Mouse (Mus musculus) hindbrain, embryonic 10.5 days (tissue): ENCODE measurements around the gene A530016L24Rik. TPM values are rescaled to one million over a fixed set of nuclear protein-coding genes. Genes with fewer than 3 reads are reported as not detected.

ENCODE experiments used
- DNase-seq: peaks from one replicate; pipeline ENCODE4 v3.0.0-alpha.2; 2017; ENCODE audit warnings: low spot score
- H3K27ac ChIP-seq: fragments of 300-500 bp; sonication (generic); 2 replicates; pipeline ENCODE4 v1.5.1; 2016; ENCODE audit warnings: mild to moderate bottlenecking, moderate library complexity
- H3K27me3 ChIP-seq: fragments of 300-500 bp; sonication (generic); 2 replicates; pipeline ENCODE4 v1.6.1; 2016; ENCODE audit warnings: mild to moderate bottlenecking; ENCODE audit not compliant: poor library complexity, insufficient read depth, severe bottlenecking
- H3K36me3 ChIP-seq: fragments of 300-500 bp; sonication (generic); 2 replicates; pipeline ENCODE4 v1.6.1; 2016; ENCODE audit warnings: mild to moderate bottlenecking, moderate library complexity
- H3K4me1 ChIP-seq: fragments of 300-500 bp; sonication (generic); replicated peaks from 2 replicates; pipeline ENCODE4 v1.6.1; 2016; ENCODE audit warnings: mild to moderate bottlenecking
- H3K4me3 ChIP-seq: fragments of 300-500 bp; sonication (generic); 2 replicates; pipeline ENCODE4 v1.5.1; 2016; ENCODE audit warnings: mild to moderate bottlenecking, moderate library complexity
- H3K9me3 ChIP-seq: fragments of 300-500 bp; sonication (generic); 2 replicates; pipeline ENCODE4 v1.6.1; 2016; ENCODE audit warnings: mild to moderate bottlenecking, moderate library complexity
- WGBS: fragments of 180-500 bp; shearing (Covaris S2); methylation state at CpG from one replicate; pipeline ENCODE4 v1.1.7; 2016; 5-methylcytosine and 5-hydroxymethylcytosine counted together
- polyA plus RNA-seq: library from polyadenylated mRNA; unstranded; fragments of >200 nt; fragmentation: Nextera tagmentation; extraction: Ambion mirVana; gene quantifications from 2 replicates; pipeline ENCODE4 v1.2.1, GENCODE M21; 2016

The A530016L24Rik gene
- polyA plus RNA-seq, 1 experiment from 2014 or later = not detected

- peaks cover 67% of the 10 kb centered on the region for H3K4me1 ChIP-seq
- peak overlapping the region; percentile 84 for H3K27ac ChIP-seq
- DNase-seq = peak; percentile 55
- WGBS = 29% methylated on average over 8 of the region's 8 CpGs
- no peaks in the 10 kb centered on the region for H3K9me3 ChIP-seq
- H3K4me3 ChIP-seq = peak overlapping the region; percentile 16; the same call in 1 of the 2 replicates
- no peaks in the 10 kb centered on the region for H3K36me3 ChIP-seq
- H3K27me3 ChIP-seq = peaks cover 51% of the 10 kb centered on the region
Measured at GRCm38 (mm10) chr12:112541483-112542091, 52.3 kb downstream of the A530016L24Rik start.

GRCm38 (mm10) chr12:112542257-112542919 lies 53.1 kb downstream of the A530016L24Rik start:
- peak overlapping the region; percentile 16 for H3K4me3 ChIP-seq
- DNase-seq = no peak
- H3K9me3 ChIP-seq = no peaks in the 10 kb centered on the region
- H3K36me3 ChIP-seq = no peaks in the 10 kb centered on the region
- peaks cover 65% of the 10 kb centered on the region for H3K4me1 ChIP-seq
- peaks cover 51% of the 10 kb centered on the region for H3K27me3 ChIP-seq
- H3K27ac ChIP-seq = peak overlapping the region; percentile 84
- 42% methylated on average over 13 of the region's 13 CpGs for WGBS

DNA sequence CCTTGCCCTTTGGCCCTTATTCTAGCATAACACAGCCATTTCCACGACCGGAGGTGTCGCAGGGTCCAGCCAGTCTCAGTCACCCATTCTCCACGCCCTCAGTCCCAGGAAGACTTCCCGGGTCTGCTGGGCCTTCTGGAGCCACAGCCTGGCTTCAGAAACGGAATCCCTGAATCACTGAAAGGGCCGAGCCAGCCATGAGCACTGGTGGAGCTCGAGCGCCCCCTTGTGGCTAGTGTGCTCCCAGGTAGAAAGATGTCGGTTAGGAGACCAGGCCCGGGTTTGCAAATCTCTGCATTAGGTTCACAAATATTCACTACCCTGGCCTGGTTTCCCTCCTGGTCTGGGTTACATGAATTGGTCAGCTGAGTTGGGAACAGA lies 53.7 kb downstream of the A530016L24Rik start:
- Histone ChIP-seq H3K27ac (peak overlapping the region; percentile 84), H3K9me3 (no peaks in the 10 kb centered on the region), H3K27me3 (peaks cover 47% of the 10 kb centered on the region), H3K4me1 (peaks cover 64% of the 10 kb centered on the region), H3K36me3 (no peaks in the 10 kb centered on the region), H3K4me3 (no peak overlapping the region)
- DNase-seq = peak; percentile 93
- 9% methylated on average over 11 of the region's 11 CpGs for WGBS

DNA sequence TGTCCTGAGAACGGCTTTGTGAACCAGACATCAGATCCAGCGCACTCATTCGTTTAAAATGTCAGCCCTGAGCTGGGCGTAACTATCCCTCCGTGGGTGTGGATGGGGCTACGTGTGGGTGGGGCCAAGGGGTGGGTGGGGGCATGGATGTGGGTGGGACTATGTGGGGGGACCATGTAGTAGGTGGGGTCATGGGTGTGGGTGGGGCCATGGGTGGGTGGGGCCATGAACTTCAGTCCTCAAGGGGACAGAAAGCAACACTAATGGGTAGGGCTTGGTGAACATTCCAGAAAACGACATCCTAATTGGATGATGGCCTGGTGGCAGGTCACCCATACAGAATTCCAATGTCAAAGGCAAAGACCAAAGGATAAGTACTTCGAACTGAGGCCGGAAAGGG lies 54.7 kb downstream of the A530016L24Rik start:
- Histone ChIP-seq H3K4me1 (peaks cover 64% of the 10 kb centered on the region), H3K27ac (peak overlapping the region; percentile 83; the same call in 1 of the 2 replicates), H3K4me3 (no peak overlapping the region), H3K9me3 (no peaks in the 10 kb centered on the region), H3K36me3 (no peaks in the 10 kb centered on the region), H3K27me3 (peaks cover 36% of the 10 kb centered on the region)
- no peak for DNase-seq
- WGBS = 73% methylated on average over 9 of the region's 9 CpGs

DNA sequence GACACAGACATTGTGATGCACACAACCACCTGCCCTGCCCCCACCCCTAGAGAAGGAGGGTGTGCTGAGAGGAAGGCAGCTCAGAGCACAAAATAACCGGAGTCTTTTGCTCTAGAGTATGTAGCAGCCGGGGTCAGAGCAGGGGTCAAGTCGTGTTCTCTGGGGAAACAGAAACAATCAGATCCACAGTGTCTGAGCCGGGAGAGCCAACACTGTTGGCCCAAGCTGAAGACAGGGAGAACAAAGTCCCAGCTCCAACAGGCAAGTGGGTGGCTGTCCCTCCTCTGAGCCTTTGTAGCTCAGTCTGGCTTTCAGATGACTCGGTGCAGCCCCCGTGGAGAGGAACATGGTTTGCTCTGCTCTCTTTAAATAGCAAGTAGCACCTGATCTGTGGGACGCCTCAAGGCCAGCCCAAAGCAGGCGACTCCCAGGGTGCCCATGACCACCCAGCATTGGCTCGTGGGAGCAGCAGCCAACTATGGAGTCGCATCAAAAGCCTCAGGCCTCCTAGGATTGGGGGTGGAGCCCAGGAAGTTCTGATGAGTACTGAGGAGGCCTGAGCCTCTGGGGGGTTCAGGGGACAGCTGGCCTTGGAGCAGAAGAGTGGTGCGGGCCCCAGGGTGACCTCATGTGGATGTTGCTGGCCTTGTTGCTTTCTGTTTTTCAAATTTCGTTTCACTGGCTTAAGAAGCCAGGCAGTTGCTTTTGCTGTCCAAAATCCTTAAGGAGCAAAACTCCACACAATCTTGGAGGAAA lies 55.9 kb downstream of the A530016L24Rik start:
- 17% methylated on average over 12 of the region's 12 CpGs for WGBS
- peak; percentile 54 for DNase-seq

DNA sequence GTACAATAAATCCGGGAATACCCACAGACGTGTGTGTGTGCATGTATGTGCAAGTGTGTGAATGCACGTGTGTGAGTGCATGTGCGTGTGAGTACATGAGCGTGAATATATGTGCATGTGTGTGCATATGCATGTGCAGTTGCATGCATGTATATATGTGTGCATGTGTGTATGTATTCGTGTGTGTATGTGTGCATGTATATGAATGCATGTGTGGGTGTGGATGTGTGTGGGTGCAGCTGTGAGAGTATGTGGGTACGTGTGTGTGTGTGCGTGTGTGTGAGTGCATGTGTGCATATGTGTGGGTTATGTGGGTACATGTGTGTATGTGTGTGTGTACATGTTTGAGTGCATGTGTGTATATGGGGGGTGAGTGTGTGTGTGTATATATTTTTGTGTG lies 56.9 kb downstream of the A530016L24Rik start:
- DNase-seq = no peak
- Histone ChIP-seq H3K36me3 (no peaks in the 10 kb centered on the region), H3K27ac (0 out of 2 replicates have a peak overlapping the region, but pooled peaks have one; percentile 83), H3K4me3 (no peak overlapping the region), H3K9me3 (no peaks in the 10 kb centered on the region), H3K27me3 (peaks cover 30% of the 10 kb centered on the region), H3K4me1 (peaks cover 63% of the 10 kb centered on the region)
- WGBS = 92% methylated on average over 8 of the region's 8 CpGs

More for the DNA sequence above, 55.9 kb downstream of the A530016L24Rik start:
- H3K27ac ChIP-seq = peak overlapping the region; percentile 83
- H3K36me3 ChIP-seq = no peaks in the 10 kb centered on the region
- no peaks in the 10 kb centered on the region for H3K9me3 ChIP-seq
- H3K4me1 ChIP-seq = peaks cover 65% of the 10 kb centered on the region
- H3K4me3 ChIP-seq = no peak overlapping the region
- peaks cover 30% of the 10 kb centered on the region for H3K27me3 ChIP-seq

- Histone ChIP-seq H3K4me3 (no peak overlapping the region), H3K4me1 (peaks cover 54% of the 10 kb centered on the region), H3K27ac (no peak overlapping the region), H3K36me3 (no peaks in the 10 kb centered on the region), H3K9me3 (no peaks in the 10 kb centered on the region), H3K27me3 (peaks cover 28% of the 10 kb centered on the region)
- no peak for DNase-seq
- WGBS = 97% methylated on average over 1 of the region's 1 CpGs
Measured at GRCm38 (mm10) chr12:112549287-112549686, 60.0 kb downstream of the A530016L24Rik start.

Other genes starting within 250 kb of the A530016L24Rik start
- gene Tmem179, start 27.3 kb downstream of the A530016L24Rik start, polyA plus RNA-seq = 2.9 and 7.2 TPM in 2 replicates
- gene Inf2, start 99.3 kb downstream of the A530016L24Rik start, polyA plus RNA-seq = 1.5 and 1.8 TPM in 2 replicates
- 3.7 and 5.5 TPM in 2 replicates for gene Adssl1, start 130.6 kb downstream of the A530016L24Rik start, polyA plus RNA-seq
- gene Siva1, start 155.2 kb downstream of the A530016L24Rik start, polyA plus RNA-seq = 281 and 334 TPM in 2 replicates
- gene Akt1, start 185.4 kb downstream of the A530016L24Rik start, polyA plus RNA-seq = 50.9 and 56.8 TPM in 2 replicates
- gene Zbtb42, start 189.4 kb downstream of the A530016L24Rik start, polyA plus RNA-seq = 7.1 and 10.9 TPM in 2 replicates
- gene Cep170b, start 231.0 kb downstream of the A530016L24Rik start, polyA plus RNA-seq = 6.7 and 8.7 TPM in 2 replicates